Mouse (Mus musculus) intestine, embryonic 14.5 days (tissue): ENCODE measurements at regions not wholly inside any gene's neighbourhood (a gene's known extent, or its start where the extent isn't known, plus 50 kb on each side); places are given as distances from the start of the nearest gene placed in this dataset.

Experiments
- ATAC-seq: fragments of 200-750 bp; cut with Nextera tagmentation; replicated peaks from 2 replicates; pipeline ENCODE4 v1.8.0; 2017; ENCODE audit warnings: low read depth, moderate number of reproducible peaks, moderate TSS enrichment, moderate library complexity; ENCODE audit not compliant: low FRiP score, low TSS enrichment
- DNase-seq: peaks from one replicate; pipeline ENCODE4 v3.0.0-alpha.2; 2018; ENCODE audit warnings: low spot score
- H3K27ac ChIP-seq: fragments of 300-500 bp; sonication (generic); 2 replicates; pipeline ENCODE4 v1.5.1; 2014; ENCODE audit warnings: low read depth, mild to moderate bottlenecking, control low read depth
- H3K27me3 ChIP-seq: fragments of 300-500 bp; sonication (generic); replicated peaks from 2 replicates; pipeline ENCODE4 v1.6.1; 2014; ENCODE audit warnings: low read length, control low read depth; ENCODE audit not compliant: control insufficient read depth, insufficient read depth
- H3K36me3 ChIP-seq: fragments of 300-500 bp; sonication (generic); 2 replicates; pipeline ENCODE4 v1.6.1; 2014; ENCODE audit warnings: low read length, control low read depth; ENCODE audit not compliant: control insufficient read depth, insufficient read depth
- H3K4me1 ChIP-seq: fragments of 300-500 bp; sonication (generic); replicated peaks from 2 replicates; pipeline ENCODE4 v1.6.1; 2014; ENCODE audit warnings: low read length, control low read depth, mixed read lengths; ENCODE audit not compliant: control insufficient read depth, insufficient read depth
- H3K4me2 ChIP-seq: fragments of 300-500 bp; sonication (generic); 2 replicates; pipeline ENCODE4 v1.6.1; 2014; ENCODE audit warnings: low read length
- H3K4me3 ChIP-seq: fragments of 300-500 bp; sonication (generic); 2 replicates; pipeline ENCODE4 v1.5.1; 2014; ENCODE audit warnings: low read depth, low read length, control low read depth, mixed read lengths
- H3K9ac ChIP-seq: fragments of 300-500 bp; sonication (generic); 2 replicates; pipeline ENCODE4 v1.6.1; 2014; ENCODE audit warnings: mild to moderate bottlenecking, low read length
- H3K9me3 ChIP-seq: fragments of 300-500 bp; sonication (generic); 2 replicates; pipeline ENCODE4 v1.6.1; 2016; ENCODE audit warnings: low read length, control low read depth; ENCODE audit not compliant: control insufficient read depth
- WGBS: fragments of 180-500 bp; shearing (Covaris S2); extraction: QIAGEN DNeasy Blood & Tissue Kit; methylation state at CpG from one replicate; pipeline ENCODE4 v1.1.7; 2014; 5-methylcytosine and 5-hydroxymethylcytosine counted together

DNA sequence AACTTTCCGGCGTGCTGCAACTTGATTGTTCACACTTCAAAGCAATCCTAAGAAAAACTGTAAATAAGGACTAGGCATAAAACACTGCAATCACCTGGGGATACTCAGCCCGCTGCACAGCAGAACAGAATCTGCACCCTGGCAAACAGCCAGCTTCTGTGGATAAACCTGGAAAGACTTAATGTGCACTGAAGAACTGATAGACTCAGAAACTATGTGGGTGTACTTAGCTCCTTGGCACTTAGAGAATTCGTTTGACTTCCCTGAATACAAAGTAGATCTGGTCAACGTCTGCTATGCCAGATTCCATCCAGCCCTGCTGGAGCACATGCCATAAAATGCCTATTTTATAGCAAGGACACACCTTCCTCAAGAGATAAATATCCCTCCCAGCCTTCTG is 266.9 kb downstream of the Mdfic start:
- Histone ChIP-seq H3K4me3 (no peak overlapping the region), H3K4me2 (no peak overlapping the region), H3K27me3 (no peaks in the 10 kb centered on the region), H3K4me1 (no peaks in the 10 kb centered on the region; the same call in 1 of the 2 replicates), H3K9me3 (no peaks in the 10 kb centered on the region), H3K36me3 (no peaks in the 10 kb centered on the region), H3K9ac (no peak overlapping the region), H3K27ac (no peak overlapping the region)
- 0 out of 2 replicates have a peak, but pooled peaks have one; percentile 55 for ATAC-seq
- 20% methylated on average over 5 of the region's 5 CpGs for WGBS
- peak; percentile 61 for DNase-seq
